Mouse (Mus musculus) stomach, postnatal 0 days (tissue): Measurements from ENCODE around the gene Cox7b. TPM values are rescaled to one million over a fixed set of nuclear protein-coding genes. Genes with fewer than 3 reads are reported as not detected.
A peak's percentile ranks its signal among the peaks of the same experiment; 100 is the strongest.

Experiments used
- ATAC-seq: fragments of 200-750 bp; cut with Nextera tagmentation; 2 replicates; pipeline ENCODE4 v1.8.0; 2017; ENCODE audit not compliant: low FRiP score, low TSS enrichment
- DNase-seq: peaks from one replicate; pipeline ENCODE4 v3.0.0-alpha.2; 2016; ENCODE audit warnings: low spot score
- H3K27ac ChIP-seq: fragments of 300-500 bp; sonication (generic); replicated peaks from 2 replicates; pipeline ENCODE4 v1.5.1; 2014; ENCODE audit warnings: mild to moderate bottlenecking, control low read depth
- H3K27me3 ChIP-seq: fragments of 300-500 bp; sonication (generic); 2 replicates; pipeline ENCODE4 v1.6.1; 2014; ENCODE audit warnings: low read length; ENCODE audit not compliant: control insufficient read depth, insufficient read depth
- H3K36me3 ChIP-seq: fragments of 300-500 bp; sonication (generic); 2 replicates; pipeline ENCODE4 v1.6.1; 2014; ENCODE audit warnings: low read length, mixed read lengths; ENCODE audit not compliant: control insufficient read depth, insufficient read depth
- H3K4me1 ChIP-seq: fragments of 300-500 bp; sonication (generic); replicated peaks from 2 replicates; pipeline ENCODE4 v1.6.1; 2014; ENCODE audit warnings: antibody characterized with exemption; ENCODE audit not compliant: control insufficient read depth, insufficient read depth
- H3K4me2 ChIP-seq: fragments of 300-500 bp; sonication (generic); replicated peaks from 2 replicates; pipeline ENCODE4 v1.6.1; 2014; ENCODE audit warnings: low read depth, mild to moderate bottlenecking, control low read depth, moderate library complexity
- H3K4me3 ChIP-seq: fragments of 300-500 bp; sonication (generic); 2 replicates; pipeline ENCODE4 v1.5.1; 2014; ENCODE audit warnings: low read depth, low read length, control low read depth
- H3K9ac ChIP-seq: fragments of 300-500 bp; sonication (generic); 2 replicates; pipeline ENCODE4 v1.6.1; 2014; ENCODE audit warnings: mild to moderate bottlenecking, low read length, control low read depth, mixed read lengths
- H3K9me3 ChIP-seq: fragments of 300-500 bp; sonication (generic); 2 replicates; pipeline ENCODE4 v1.6.1; 2016; ENCODE audit warnings: low read length; ENCODE audit not compliant: control insufficient read depth
- CTCF ChIP-seq: IDR thresholded peaks from 2 replicates; pipeline ENCODE4 v1.5.1; 2016; ENCODE audit warnings: antibody characterized with exemption, low read depth, mild to moderate bottlenecking, moderate library complexity
- EP300 ChIP-seq: optimal IDR thresholded peaks from 2 replicates; pipeline ENCODE3; 2016; ENCODE audit warnings: antibody characterized with exemption
- WGBS: fragments of 180-500 bp; shearing (Covaris S2); extraction: QIAGEN DNeasy Blood & Tissue Kit; methylation state at CpG from one replicate; pipeline ENCODE4 v1.1.7; 2014; 5-methylcytosine and 5-hydroxymethylcytosine counted together
- polyA plus RNA-seq: library from polyadenylated mRNA; unstranded; fragments of >200 nt; fragmentation: Nextera tagmentation; extraction: Ambion mirVana; gene quantifications from 2 replicates; pipeline ENCODE4 v1.2.1, GENCODE M21; 2015

Gene Cox7b
- polyA plus RNA-seq, 1 experiment from 2014 or later: 583 TPM

DNA sequence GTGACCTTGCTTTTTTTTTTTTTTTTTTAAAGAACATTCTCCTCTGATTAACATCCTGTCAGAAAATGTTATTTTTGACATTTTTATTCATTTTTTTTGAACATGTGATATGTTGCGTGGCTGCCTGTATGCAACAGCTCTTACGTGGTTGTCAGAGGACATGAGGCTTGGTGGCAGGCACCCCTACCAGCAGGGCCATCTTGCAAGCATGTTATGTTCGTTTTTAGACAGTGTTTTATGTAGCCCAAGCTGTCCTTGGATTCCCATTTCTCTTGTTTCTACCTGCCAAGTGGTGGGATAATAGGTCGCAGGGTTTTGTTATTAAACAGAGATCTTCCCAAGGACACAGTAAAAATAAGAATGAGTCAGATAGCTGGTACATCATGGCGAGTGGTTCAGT is 14.7 kb downstream of the Cox7b start:
- H3K4me2 ChIP-seq: no peak overlapping the region
- H3K9ac ChIP-seq: no peak overlapping the region
- H3K4me1 ChIP-seq: no peaks in the 10 kb centered on the region
- H3K27ac ChIP-seq: no peak overlapping the region
- H3K9me3 ChIP-seq: no peaks in the 10 kb centered on the region
- 61% methylated on average over 5 of the region's 5 CpGs for WGBS
- H3K36me3 ChIP-seq: no peaks in the 10 kb centered on the region
- DNase-seq (no peak), ATAC-seq (no peak)
- no peak overlapping the region for H3K4me3 ChIP-seq
- H3K27me3 ChIP-seq: no peaks in the 10 kb centered on the region
- no peak for TF ChIP-seq CTCF
- no peak for TF ChIP-seq EP300

GRCm38 (mm10) chrX:106031124-106031523 is 15.6 kb downstream of the Cox7b start:
- Histone ChIP-seq H3K27me3 (no peaks in the 10 kb centered on the region), H3K4me1 (no peaks in the 10 kb centered on the region), H3K27ac (no peak overlapping the region), H3K9ac (no peak overlapping the region), H3K36me3 (no peaks in the 10 kb centered on the region), H3K4me3 (no peak overlapping the region), H3K4me2 (no peak overlapping the region), H3K9me3 (no peaks in the 10 kb centered on the region)
- ATAC-seq (no peak), DNase-seq (no peak)
- TF ChIP-seq EP300 (no peak), CTCF (no peak)

DNA sequence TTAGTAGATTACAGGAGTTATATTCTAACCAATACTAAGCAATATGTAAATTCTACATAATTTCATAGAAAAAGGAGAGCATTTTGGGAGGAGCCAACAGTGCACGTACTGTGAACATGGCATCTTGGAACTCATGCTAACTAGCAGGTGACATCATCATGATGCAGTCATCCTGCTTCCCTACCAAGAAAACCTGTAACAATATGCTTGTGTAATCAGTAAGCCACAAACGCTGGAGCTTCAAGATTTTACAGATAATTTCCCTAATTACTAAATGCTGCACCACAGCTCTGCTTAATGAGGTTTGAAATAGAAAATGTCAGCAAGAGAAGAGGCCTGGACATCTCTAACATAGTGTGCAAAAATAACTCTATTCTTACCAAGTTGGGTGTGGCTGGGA is 20.2 kb downstream of the Cox7b start:
- WGBS: 59% methylated on average over 2 of the region's 2 CpGs

DNA sequence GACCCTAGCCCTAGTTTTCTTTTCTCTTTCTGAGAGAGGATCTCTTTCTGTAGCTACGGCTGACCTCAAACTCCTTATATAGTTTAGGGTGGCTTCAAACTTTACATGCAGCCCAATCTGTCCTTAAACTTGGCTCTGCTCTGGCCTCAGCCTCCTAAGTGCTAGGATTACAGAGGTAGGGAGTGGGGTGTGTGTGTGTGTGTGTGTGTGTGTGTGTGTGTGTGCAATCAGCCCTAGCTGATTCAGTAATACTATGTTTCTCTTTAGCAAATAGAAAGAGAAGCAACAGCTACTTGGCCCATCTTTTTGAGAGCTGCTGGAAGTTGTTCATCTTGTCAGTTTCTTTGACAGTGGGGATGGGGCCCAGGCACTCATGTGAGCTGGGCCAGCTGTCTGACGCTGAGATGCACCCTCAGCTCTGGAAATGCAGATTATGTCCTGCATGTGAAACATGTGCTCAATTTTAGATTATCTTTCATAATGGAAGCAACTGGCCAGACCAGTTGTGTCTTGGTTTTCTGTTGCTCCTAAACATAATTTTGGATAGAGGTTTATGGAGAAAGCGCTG is 21.8 kb downstream of the Cox7b start:
- Histone ChIP-seq H3K4me3 (no peak overlapping the region), H3K9me3 (no peaks in the 10 kb centered on the region), H3K4me2 (no peak overlapping the region), H3K9ac (no peak overlapping the region), H3K27me3 (no peaks in the 10 kb centered on the region), H3K36me3 (no peaks in the 10 kb centered on the region), H3K27ac (no peak overlapping the region), H3K4me1 (no peaks in the 10 kb centered on the region)
- 0 out of 2 replicates have a peak, but pooled peaks have one; percentile 45 for ATAC-seq
- TF ChIP-seq CTCF: no peak
- no peak for TF ChIP-seq EP300
- no peak for DNase-seq
- 48% methylated on average over 3 of the region's 3 CpGs for WGBS

More for the DNA sequence above, 20.2 kb downstream of the Cox7b start:
- H3K9me3 ChIP-seq: no peaks in the 10 kb centered on the region
- H3K9ac ChIP-seq: no peak overlapping the region
- no peak overlapping the region for H3K4me3 ChIP-seq
- no peaks in the 10 kb centered on the region for H3K36me3 ChIP-seq
- H3K27ac ChIP-seq: no peak overlapping the region
- TF ChIP-seq CTCF (no peak), EP300 (no peak)
- H3K27me3 ChIP-seq: no peaks in the 10 kb centered on the region
- no peak for ATAC-seq
- H3K4me1 ChIP-seq: no peaks in the 10 kb centered on the region
- H3K4me2 ChIP-seq: no peak overlapping the region
- DNase-seq: no peak

- Histone ChIP-seq H3K27me3 (no peaks in the 10 kb centered on the region), H3K4me3 (no peak overlapping the region), H3K27ac (0 out of 2 replicates have a peak overlapping the region, but pooled peaks have one; percentile 58), H3K4me2 (peak overlapping the region; percentile 25; the same call in 1 of the 2 replicates), H3K9ac (no peak overlapping the region), H3K36me3 (no peaks in the 10 kb centered on the region), H3K4me1 (no peaks in the 10 kb centered on the region; the same call in 1 of the 2 replicates), H3K9me3 (no peaks in the 10 kb centered on the region)
- TF ChIP-seq EP300: no peak
- TF ChIP-seq CTCF: no peak
- DNase-seq (no peak), ATAC-seq (peak; percentile 68; the same call in 1 of the 2 replicates)
- 29% methylated on average over 8 of the region's 8 CpGs for WGBS
Observed at GRCm38 (mm10) chrX:106043863-106044617, 28.5 kb downstream of the Cox7b start.

- peak overlapping the region; percentile 49; the same call in 1 of the 2 replicates for H3K27ac ChIP-seq
- no peaks in the 10 kb centered on the region for H3K27me3 ChIP-seq
- H3K36me3 ChIP-seq: no peaks in the 10 kb centered on the region
- TF ChIP-seq CTCF (no peak), EP300 (no peak)
- ATAC-seq (no peak), DNase-seq (no peak)
- H3K4me3 ChIP-seq: no peak overlapping the region
- no peak overlapping the region for H3K9ac ChIP-seq
- H3K9me3 ChIP-seq: no peaks in the 10 kb centered on the region
- 51% methylated on average over 2 of the region's 2 CpGs for WGBS
- no peak overlapping the region for H3K4me2 ChIP-seq
- H3K4me1 ChIP-seq: no peaks in the 10 kb centered on the region; the same call in 1 of the 2 replicates
Observed at GRCm38 (mm10) chrX:106045455-106045854, 30.0 kb downstream of the Cox7b start.
